Mouse (Mus musculus) heart, embryonic 11.5 days (tissue): ENCODE measurements at regions not wholly inside any gene's neighbourhood (a gene's known extent, or its start where the extent isn't known, plus 50 kb on each side); places are given as distances from the start of the nearest gene placed in this dataset.
A peak's percentile ranks its signal among the peaks of the same experiment; 100 is the strongest.

Source experiments
- ATAC-seq: fragments of 200-750 bp; cut with Nextera tagmentation; replicated peaks from 2 replicates; pipeline ENCODE4 v1.8.0; 2017; ENCODE audit warnings: moderate library complexity; ENCODE audit not compliant: insufficient number of reproducible peaks, low FRiP score, low TSS enrichment
- H3K27ac ChIP-seq: fragments of 300-500 bp; sonication (generic); 2 replicates; pipeline ENCODE4 v1.5.1; 2014; ENCODE audit warnings: mild to moderate bottlenecking, low read depth, low read length
- H3K27me3 ChIP-seq: fragments of 300-500 bp; sonication (generic); 2 replicates; pipeline ENCODE4 v1.6.1; 2014; ENCODE audit warnings: mild to moderate bottlenecking, low read length, mixed read lengths; ENCODE audit not compliant: control insufficient read depth, insufficient read depth
- H3K36me3 ChIP-seq: fragments of 300-500 bp; sonication (generic); 2 replicates; pipeline ENCODE4 v1.6.1; 2014; ENCODE audit warnings: mild to moderate bottlenecking, low read length, moderate library complexity, mixed read lengths; ENCODE audit not compliant: control insufficient read depth, insufficient read depth
- H3K4me1 ChIP-seq: fragments of 300-500 bp; sonication (generic); 2 replicates; pipeline ENCODE4 v1.6.1; 2014; ENCODE audit warnings: low read length; ENCODE audit not compliant: control insufficient read depth, insufficient read depth
- H3K4me2 ChIP-seq: fragments of 300-500 bp; sonication (generic); 2 replicates; pipeline ENCODE4 v1.6.1; 2014; ENCODE audit warnings: mild to moderate bottlenecking, moderate library complexity
- H3K4me3 ChIP-seq: fragments of 300-500 bp; sonication (generic); 2 replicates; pipeline ENCODE4 v1.5.1; 2014; ENCODE audit warnings: low read depth, low read length
- H3K9ac ChIP-seq: fragments of 300-500 bp; sonication (generic); 2 replicates; pipeline ENCODE4 v1.6.1; 2014; ENCODE audit warnings: mild to moderate bottlenecking, low read depth, low read length, moderate library complexity
- H3K9me3 ChIP-seq: fragments of 300-500 bp; sonication (generic); replicated peaks from 2 replicates; pipeline ENCODE4 v1.6.1; 2016; ENCODE audit warnings: low read length; ENCODE audit not compliant: control insufficient read depth
- WGBS: fragments of 180-500 bp; shearing (Covaris S2); extraction: QIAGEN DNeasy Blood & Tissue Kit; methylation state at CpG from one replicate; pipeline ENCODE4 v1.1.7; 2014; ENCODE audit not compliant: insufficient replicate concordance; 5-methylcytosine and 5-hydroxymethylcytosine counted together

DNA sequence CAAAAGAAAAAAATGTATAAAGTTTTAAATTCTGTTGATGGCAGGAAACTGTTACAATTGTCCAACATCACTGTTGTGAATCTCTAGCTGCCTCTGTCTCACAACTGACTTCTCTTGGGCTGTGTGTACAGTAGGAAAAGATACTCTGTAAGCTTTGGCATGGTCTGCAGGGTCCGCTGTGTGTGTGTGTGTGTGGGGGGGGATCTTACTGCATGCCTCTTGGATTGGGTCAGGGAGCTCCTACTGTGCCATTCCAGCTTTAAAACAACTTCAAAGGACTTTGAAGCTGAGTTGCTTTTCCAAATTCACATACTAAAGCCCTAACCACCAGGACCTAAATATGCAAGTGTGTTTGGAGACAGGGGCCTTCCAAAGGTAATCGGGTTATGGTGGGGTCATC lies 163.7 kb downstream of the Kit start:
- Histone ChIP-seq H3K9ac (no peak overlapping the region), H3K27ac (no peak overlapping the region), H3K4me2 (no peak overlapping the region), H3K4me3 (no peak overlapping the region), H3K4me1 (no peaks in the 10 kb centered on the region), H3K27me3 (no peaks in the 10 kb centered on the region), H3K36me3 (no peaks in the 10 kb centered on the region), H3K9me3 (no peaks in the 10 kb centered on the region)
- ATAC-seq = no peak
- WGBS = 68% methylated on average over 2 of the region's 2 CpGs

- Histone ChIP-seq H3K4me1 (no peaks in the 10 kb centered on the region), H3K27ac (no peak overlapping the region), H3K4me2 (no peak overlapping the region), H3K9ac (no peak overlapping the region), H3K36me3 (no peaks in the 10 kb centered on the region), H3K9me3 (no peaks in the 10 kb centered on the region), H3K27me3 (no peaks in the 10 kb centered on the region), H3K4me3 (no peak overlapping the region)
- no peak for ATAC-seq
- 87% methylated on average over 7 of the region's 7 CpGs for WGBS
These were observed 163.0 kb downstream of the Kit start for GRCm38 (mm10) chr5:75737752-75738151.

DNA sequence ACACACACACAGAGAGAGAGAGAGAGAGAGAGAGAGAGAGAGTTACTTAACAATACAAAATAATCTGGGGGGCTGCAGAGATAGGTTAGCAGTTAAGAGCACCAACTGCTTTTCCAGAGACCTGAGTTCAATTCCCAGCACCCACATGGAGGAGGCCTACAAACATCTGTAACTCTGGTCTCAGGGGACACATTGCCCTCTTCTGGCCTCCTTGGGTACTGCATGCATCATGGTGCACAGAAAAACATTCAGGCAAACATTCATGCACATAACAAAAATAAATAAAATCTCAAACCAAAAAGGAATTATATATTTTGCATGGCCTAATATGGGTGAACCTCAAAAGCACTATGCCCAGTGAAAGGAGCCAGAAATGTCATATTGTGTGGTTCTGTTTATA lies 161.6 kb downstream of the Kit start:
- no peak for ATAC-seq
- no peak overlapping the region for H3K27ac ChIP-seq
- no peaks in the 10 kb centered on the region for H3K36me3 ChIP-seq
- no peaks in the 10 kb centered on the region for H3K9me3 ChIP-seq
- no peak overlapping the region for H3K4me3 ChIP-seq
- no peaks in the 10 kb centered on the region for H3K27me3 ChIP-seq
- H3K4me1 ChIP-seq = no peaks in the 10 kb centered on the region
- H3K4me2 ChIP-seq = no peak overlapping the region
- H3K9ac ChIP-seq = no peak overlapping the region

DNA sequence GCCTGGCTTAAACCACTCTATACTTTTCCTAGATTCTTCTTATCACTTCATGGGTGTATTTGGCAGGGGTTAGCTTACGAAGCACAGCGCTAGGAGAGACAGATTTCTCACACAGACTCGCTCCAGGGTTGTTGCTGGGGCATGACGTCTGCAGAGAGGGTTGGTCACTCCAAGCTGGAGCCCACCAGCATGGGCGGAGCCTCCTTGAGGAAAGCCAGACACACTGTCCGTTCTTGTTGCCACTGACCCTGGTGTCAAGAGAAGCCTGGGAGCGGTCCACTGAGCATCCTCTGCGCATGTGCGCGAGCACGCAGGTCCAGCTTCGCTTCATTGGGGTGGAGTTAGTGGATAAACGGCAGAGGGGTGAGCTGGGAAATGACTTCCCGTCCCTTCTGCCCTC lies 159.8 kb downstream of the Kit start:
- no peak overlapping the region for H3K4me2 ChIP-seq
- WGBS = 66% methylated on average over 14 of the region's 14 CpGs

DNA sequence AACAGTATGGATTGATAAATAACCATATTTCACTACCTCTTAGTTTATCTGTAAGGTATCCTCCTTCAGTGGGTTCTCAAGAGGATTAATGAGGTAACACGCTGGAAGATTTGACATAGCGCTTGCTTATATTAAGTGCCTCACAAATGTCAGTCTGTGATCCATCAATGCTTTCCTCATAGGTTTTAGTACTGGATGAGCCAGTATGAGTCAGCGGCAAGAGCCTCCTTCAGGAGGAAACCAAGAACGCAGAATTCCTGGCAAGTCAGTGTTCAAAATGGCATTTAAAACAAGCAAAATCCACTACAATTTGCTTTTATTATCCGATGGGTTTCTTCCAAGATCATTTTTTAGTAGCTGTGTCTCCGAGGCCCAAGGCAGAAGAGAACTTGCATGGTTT lies 159.3 kb downstream of the Kit start:
- Histone ChIP-seq H3K27ac (no peak overlapping the region), H3K4me1 (no peaks in the 10 kb centered on the region), H3K27me3 (no peaks in the 10 kb centered on the region), H3K4me3 (no peak overlapping the region), H3K4me2 (no peak overlapping the region), H3K9me3 (no peaks in the 10 kb centered on the region), H3K36me3 (no peaks in the 10 kb centered on the region), H3K9ac (no peak overlapping the region)
- no peak for ATAC-seq
- WGBS = 85% methylated on average over 6 of the region's 6 CpGs

More for the DNA sequence above, 159.8 kb downstream of the Kit start:
- Histone ChIP-seq H3K4me3 (no peak overlapping the region), H3K27ac (no peak overlapping the region), H3K4me1 (no peaks in the 10 kb centered on the region), H3K36me3 (no peaks in the 10 kb centered on the region), H3K9ac (no peak overlapping the region), H3K27me3 (no peaks in the 10 kb centered on the region), H3K9me3 (no peaks in the 10 kb centered on the region)
- peak; percentile 63; the same call in 1 of the 2 replicates for ATAC-seq

GRCm38 (mm10) chr5:75731236-75731635 lies 156.5 kb downstream of the Kit start:
- no peak overlapping the region for H3K27ac ChIP-seq
- no peak for ATAC-seq
- no peaks in the 10 kb centered on the region for H3K27me3 ChIP-seq
- H3K4me3 ChIP-seq = no peak overlapping the region
- whole genome bisulfite sequencing = 67% methylated on average over 4 of the region's 4 CpGs
- no peaks in the 10 kb centered on the region for H3K4me1 ChIP-seq
- H3K9ac ChIP-seq = no peak overlapping the region
- no peaks in the 10 kb centered on the region for H3K9me3 ChIP-seq
- no peaks in the 10 kb centered on the region for H3K36me3 ChIP-seq
- no peak overlapping the region for H3K4me2 ChIP-seq

DNA sequence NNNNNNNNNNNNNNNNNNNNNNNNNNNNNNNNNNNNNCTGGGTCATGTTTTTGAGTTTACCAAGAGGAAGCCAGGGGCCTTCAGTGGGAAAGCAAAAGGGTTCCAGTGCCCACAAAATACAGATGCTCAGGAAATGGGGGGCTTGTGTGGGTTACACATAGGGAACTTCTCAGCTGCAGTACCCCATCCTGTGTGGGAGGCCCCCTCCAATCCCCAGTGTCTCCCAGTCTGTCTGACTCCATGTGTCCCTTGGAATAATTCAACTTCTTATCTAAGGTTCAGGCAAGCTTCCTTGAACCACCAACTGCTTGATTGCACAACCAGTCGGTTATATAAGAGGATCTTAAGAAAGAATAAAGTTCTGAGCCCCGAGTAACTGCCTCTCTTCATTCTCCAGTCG lies 156.0 kb downstream of the Kit start:
- no peak overlapping the region for H3K4me3 ChIP-seq
- WGBS = 60% methylated on average over 3 of the region's 3 CpGs
- H3K4me2 ChIP-seq = no peak overlapping the region
- H3K27ac ChIP-seq = no peak overlapping the region
- no peaks in the 10 kb centered on the region for H3K36me3 ChIP-seq
- ATAC-seq = no peak
- no peaks in the 10 kb centered on the region for H3K9me3 ChIP-seq
- H3K4me1 ChIP-seq = no peaks in the 10 kb centered on the region
- no peaks in the 10 kb centered on the region for H3K27me3 ChIP-seq
- H3K9ac ChIP-seq = no peak overlapping the region

DNA sequence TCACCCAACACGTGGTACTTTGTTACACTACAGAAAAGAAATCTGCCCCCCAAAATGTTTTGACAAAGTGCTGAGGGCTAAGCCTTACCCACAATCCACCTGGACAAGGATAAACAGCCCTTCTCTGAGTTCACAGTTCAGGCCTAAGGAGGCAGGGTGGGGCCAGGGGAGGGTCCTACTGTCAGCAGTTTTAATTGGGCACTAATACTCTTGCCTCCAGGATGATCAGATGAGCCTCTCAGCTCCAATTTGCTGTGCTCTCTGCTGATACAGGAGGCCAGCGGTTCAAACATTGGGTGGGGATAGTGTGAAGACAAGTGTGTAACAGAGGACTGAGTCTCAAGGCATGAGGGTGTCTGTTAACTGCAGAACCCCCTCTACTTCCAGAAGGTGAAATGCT lies 146.6 kb downstream of the Kit start:
- no peaks in the 10 kb centered on the region for H3K36me3 ChIP-seq
- whole genome bisulfite sequencing = 70% methylated on average over 2 of the region's 2 CpGs
- H3K4me3 ChIP-seq = no peak overlapping the region
- no peak overlapping the region for H3K27ac ChIP-seq
- no peaks in the 10 kb centered on the region for H3K27me3 ChIP-seq
- no peak for ATAC-seq
- no peak overlapping the region for H3K4me2 ChIP-seq
- peaks cover 10% of the 10 kb centered on the region for H3K4me1 ChIP-seq
- no peak overlapping the region for H3K9ac ChIP-seq
- no peaks in the 10 kb centered on the region for H3K9me3 ChIP-seq

- Histone ChIP-seq H3K9me3 (no peaks in the 10 kb centered on the region), H3K4me2 (no peak overlapping the region), H3K9ac (no peak overlapping the region), H3K27ac (no peak overlapping the region; the same call in 1 of the 2 replicates), H3K4me1 (peaks cover 10% of the 10 kb centered on the region), H3K4me3 (no peak overlapping the region), H3K36me3 (no peaks in the 10 kb centered on the region), H3K27me3 (no peaks in the 10 kb centered on the region)
- ATAC-seq = no peak
- WGBS = 77% methylated on average over 15 of the region's 15 CpGs
These were observed 145.6 kb downstream of the Kit start for GRCm38 (mm10) chr5:75720091-75720940.
